Mouse (Mus musculus) spleen, postnatal 10 days (tissue): ENCODE data around the gene Elf3.
"Not testable (repeated sequence)": the region's sequence is repeated elsewhere in the genome, so short reads cannot be mapped to it uniquely, and the experiment has no call there.

Source experiments
- DNase-seq, 2 experiments: peaks; one replicate each; pipeline ENCODE4 v3.0.0; 2021 to 2022; ENCODE audit warnings: low spot score in 2 of 2

Elf3 gene

GRCm38 (mm10) chr1:135258380-135259127, at the start of gene Elf3:
TSS of gene Elf3 (minus strand) at chr1:135258568.
- DNase-seq: no peak

- DNase-seq: no peak
Observed at GRCm38 (mm10) chr1:135290908-135291307, 32.5 kb upstream of the Elf3 start.

GRCm38 (mm10) chr1:135286311-135286710, 27.9 kb upstream of the Elf3 start:
- no peak for DNase-seq

- DNase-seq: peak; percentile 47 to 57
Observed at GRCm38 (mm10) chr1:135283826-135284291, 25.5 kb upstream of the Elf3 start, which contains the start of gene Rnpep. TSS of gene Rnpep (minus strand) at chr1:135284084.

- DNase-seq: peak in 1 of 2 experiments; percentile 41
Observed at GRCm38 (mm10) chr1:135283287-135283825, 25.0 kb upstream of the Elf3 start.

- DNase-seq: no peak
Observed at GRCm38 (mm10) chr1:135282536-135283286, 24.3 kb upstream of the Elf3 start.

GRCm38 (mm10) chr1:135281841-135282240, 23.5 kb upstream of the Elf3 start:
- no peak for DNase-seq

GRCm38 (mm10) chr1:135280646-135281045, 22.3 kb upstream of the Elf3 start:
- DNase-seq: no peak

GRCm38 (mm10) chr1:135271371-135271770, 13.0 kb upstream of the Elf3 start:
- DNase-seq: no peak

GRCm38 (mm10) chr1:135267663-135268446, 9.5 kb upstream of the Elf3 start:
- DNase-seq: no peak

GRCm38 (mm10) chr1:135265834-135266233, 7.5 kb upstream of the Elf3 start:
- DNase-seq: no peak

- DNase-seq: no peak
Observed at GRCm38 (mm10) chr1:135263316-135263715, 4.9 kb upstream of the Elf3 start.

GRCm38 (mm10) chr1:135262329-135262728, 4.0 kb upstream of the Elf3 start:
- DNase-seq: no peak

- no peak for DNase-seq
Observed at GRCm38 (mm10) chr1:135260931-135261330, 2.6 kb upstream of the Elf3 start.

GRCm38 (mm10) chr1:135259128-135259436, 714 bp upstream of the Elf3 start:
- DNase-seq: peak; percentile 63 to 84

- DNase-seq: no peak
Observed at GRCm38 (mm10) chr1:135256299-135256698, 2.1 kb downstream of the Elf3 start.

GRCm38 (mm10) chr1:135252854-135253253, 5.5 kb downstream of the Elf3 start:
- DNase-seq: no peak

GRCm38 (mm10) chr1:135251405-135251804, 7.0 kb downstream of the Elf3 start:
- DNase-seq: no peak

- peak in 1 of 2 experiments; percentile 37 for DNase-seq
Observed at GRCm38 (mm10) chr1:135250706-135251105, 7.7 kb downstream of the Elf3 start.

GRCm38 (mm10) chr1:135248434-135248850, 9.9 kb downstream of the Elf3 start:
- DNase-seq: no peak

- DNase-seq: no peak
Observed at GRCm38 (mm10) chr1:135244014-135244413, 14.4 kb downstream of the Elf3 start.

- DNase-seq: not testable (repeated sequence)
Observed at GRCm38 (mm10) chr1:135240206-135240605, 18.2 kb downstream of the Elf3 start.
